Mouse (Mus musculus): ENCODE measurements around the gene Zc3h18. TPM values are rescaled to one million over a fixed set of nuclear protein-coding genes. Genes with fewer than 3 reads are reported as not detected.

Zc3h18 gene
- total and polyA plus RNA-seq, 3 experiments = 11.2 to 22.1 (median 21.8) TPM

- Histone ChIP-seq H3K36me3 (ENCODE audit: control insufficient read depth, insufficient read depth, low read length) (no peaks in the 10 kb centered on the region), H3K4me1 (ENCODE audit: control insufficient read depth, insufficient read depth, low read length) (peaks cover 4% of the 10 kb centered on the region), H3K9ac (ENCODE audit: low read depth, low read length) (no peak overlapping the region), H3K4me3 (no peak overlapping the region), H3K27me3 (ENCODE audit: control insufficient read depth, insufficient read depth, low read length) (no peaks in the 10 kb centered on the region), H3K27ac (no peak overlapping the region), H3K79me2 (replicated peaks; ENCODE audit: control insufficient read depth, insufficient read depth, low read length) (no peaks in the 10 kb centered on the region)
- no peak for DNase-seq
- TF ChIP-seq EP300 (IDR thresholded peaks at IDR 0.05; ENCODE audit: insufficient read depth, low read depth, low read length) (no peak), CTCF (IDR thresholded peaks at IDR 0.05) (no peak), POLR2A (IDR thresholded peaks at IDR 0.05; ENCODE audit: insufficient read depth, low read depth, low read length) (no peak)
- intact Hi-C loops (cut with DNase I) = no loop called here
- 90% methylated on average over 7 of the region's 7 CpGs for WGBS
Measured at GRCm38 (mm10) chr8:122427607-122428006, 51.2 kb downstream of the Zc3h18 start.

GRCm38 (mm10) chr8:122428163-122428562 lies 51.8 kb downstream of the Zc3h18 start:
- no peak overlapping the region for H3K9ac ChIP-seq (ENCODE audit: low read depth, low read length)
- no peak overlapping the region for H3K27ac ChIP-seq
- DNase-seq = no peak
- peaks cover 6% of the 10 kb centered on the region for H3K4me1 ChIP-seq (ENCODE audit: control insufficient read depth, insufficient read depth, low read length)
- 87% methylated on average over 9 of the region's 9 CpGs for WGBS
- no peaks in the 10 kb centered on the region for H3K36me3 ChIP-seq (ENCODE audit: control insufficient read depth, insufficient read depth, low read length)
- no peak overlapping the region for H3K4me3 ChIP-seq
- intact Hi-C loops (cut with DNase I) = no loop called here
- H3K79me2 ChIP-seq (replicated peaks; ENCODE audit: control insufficient read depth, insufficient read depth, low read length) = no peaks in the 10 kb centered on the region
- no peak for TF ChIP-seq EP300 (IDR thresholded peaks at IDR 0.05; ENCODE audit: insufficient read depth, low read depth, low read length)
- no peak for TF ChIP-seq CTCF (IDR thresholded peaks at IDR 0.05)
- no peak for TF ChIP-seq POLR2A (IDR thresholded peaks at IDR 0.05; ENCODE audit: insufficient read depth, low read depth, low read length)
- H3K27me3 ChIP-seq (ENCODE audit: control insufficient read depth, insufficient read depth, low read length) = no peaks in the 10 kb centered on the region

GRCm38 (mm10) chr8:122430058-122430636 lies 53.7 kb downstream of the Zc3h18 start:
- Histone ChIP-seq H3K4me3 (no peak overlapping the region), H3K4me1 (ENCODE audit: control insufficient read depth, insufficient read depth, low read length) (peaks cover 4% of the 10 kb centered on the region; the same call in 1 of the 2 replicates), H3K36me3 (ENCODE audit: control insufficient read depth, insufficient read depth, low read length) (no peaks in the 10 kb centered on the region), H3K27me3 (ENCODE audit: control insufficient read depth, insufficient read depth, low read length) (no peaks in the 10 kb centered on the region), H3K79me2 (replicated peaks; ENCODE audit: control insufficient read depth, insufficient read depth, low read length) (no peaks in the 10 kb centered on the region), H3K27ac (no peak overlapping the region; the same call in 1 of the 2 replicates), H3K9ac (ENCODE audit: low read depth, low read length) (no peak overlapping the region)
- DNase-seq = peak in 1 of 2 experiments; percentile 65
- no peak for TF ChIP-seq CTCF (IDR thresholded peaks at IDR 0.05)
- 0 out of 2 replicates have a peak, but pooled peaks have one; percentile 6 for TF ChIP-seq POLR2A (IDR thresholded peaks at IDR 0.05; ENCODE audit: insufficient read depth, low read depth, low read length)
- TF ChIP-seq EP300 (IDR thresholded peaks at IDR 0.05; ENCODE audit: insufficient read depth, low read depth, low read length) = no peak
- intact Hi-C loops (cut with DNase I) = no loop called here
- WGBS = 80% methylated on average over 10 of the region's 10 CpGs

- Histone ChIP-seq H3K9ac (ENCODE audit: low read depth, low read length) (no peak overlapping the region), H3K27me3 (ENCODE audit: control insufficient read depth, insufficient read depth, low read length) (no peaks in the 10 kb centered on the region), H3K79me2 (replicated peaks; ENCODE audit: control insufficient read depth, insufficient read depth, low read length) (no peaks in the 10 kb centered on the region), H3K4me3 (no peak overlapping the region), H3K4me1 (ENCODE audit: control insufficient read depth, insufficient read depth, low read length) (peaks cover 4% of the 10 kb centered on the region; the same call in 1 of the 2 replicates), H3K27ac (no peak overlapping the region; the same call in 1 of the 2 replicates), H3K36me3 (ENCODE audit: control insufficient read depth, insufficient read depth, low read length) (no peaks in the 10 kb centered on the region)
- 0 out of 2 replicates have a peak, but pooled peaks have one; percentile 5 for TF ChIP-seq POLR2A (IDR thresholded peaks at IDR 0.05; ENCODE audit: insufficient read depth, low read depth, low read length)
- TF ChIP-seq EP300 (IDR thresholded peaks at IDR 0.05; ENCODE audit: insufficient read depth, low read depth, low read length) = no peak
- TF ChIP-seq CTCF (IDR thresholded peaks at IDR 0.05) = no peak
- no peak for DNase-seq
- WGBS = 73% methylated on average over 3 of the region's 3 CpGs
- intact Hi-C loops (cut with DNase I) = no loop called here
Measured at GRCm38 (mm10) chr8:122430646-122431045, 54.2 kb downstream of the Zc3h18 start.

- intact Hi-C loops (cut with DNase I) = loop anchor here (2.0 kb wide), 1 partner anchor 67 kb away; no protein-coding TSS in a partner anchor
- DNase-seq = peak in 1 of 2 experiments; percentile 39
- Histone ChIP-seq H3K36me3 (ENCODE audit: control insufficient read depth, insufficient read depth, low read length) (no peaks in the 10 kb centered on the region), H3K4me3 (peak overlapping the region; percentile 75), H3K27ac (peak overlapping the region; percentile 94), H3K4me1 (ENCODE audit: control insufficient read depth, insufficient read depth, low read length) (peaks cover 4% of the 10 kb centered on the region; the same call in 1 of the 2 replicates), H3K79me2 (replicated peaks; ENCODE audit: control insufficient read depth, insufficient read depth, low read length) (no peaks in the 10 kb centered on the region), H3K27me3 (ENCODE audit: control insufficient read depth, insufficient read depth, low read length) (no peaks in the 10 kb centered on the region), H3K9ac (ENCODE audit: low read depth, low read length) (peak overlapping the region; percentile 86)
- no peak for TF ChIP-seq CTCF (IDR thresholded peaks at IDR 0.05)
- 0 out of 2 replicates have a peak, but pooled peaks have one; percentile 22 for TF ChIP-seq EP300 (IDR thresholded peaks at IDR 0.05; ENCODE audit: insufficient read depth, low read depth, low read length)
- TF ChIP-seq POLR2A (IDR thresholded peaks at IDR 0.05; ENCODE audit: insufficient read depth, low read depth, low read length) = no peak
- 29% methylated on average over 18 of the region's 18 CpGs for WGBS
Measured at GRCm38 (mm10) chr8:122431694-122432442, 55.5 kb downstream of the Zc3h18 start.
